Mouse (Mus musculus) erythroblast, adult 5-6 weeks (primary cell): ENCODE data around the gene Ikbkg. TPM values are rescaled to one million over a fixed set of nuclear protein-coding genes. Genes with fewer than 3 reads are reported as not detected.
"Not testable (repeated sequence)": the region's sequence is repeated elsewhere in the genome, so short reads cannot be mapped to it uniquely, and the experiment has no call there.

ENCODE experiments used
- ATAC-seq: replicated peaks from 2 replicates; pipeline ENCODE4 v1.8.0; 2016; ENCODE audit warnings: moderate number of reproducible peaks, mild to moderate bottlenecking, moderate TSS enrichment, inconsistent platforms; ENCODE audit not compliant: poor library complexity, low FRiP score, severe bottlenecking
- total RNA-seq, 2 experiments: library from RNA; stranded (forward) in 1 of 2; stranded (reverse) in 1 of 2; fragments of 150-400 nt in 1 of 2; fragments of 200-764, 138-1000 nt in 1 of 2; gene quantifications; 2 replicates each; pipeline versions ENCODE4 v1.2.3 to v1.2.4; 2015 to 2017; ENCODE audit warnings: low replicate concordance in 2 of 2

The Ikbkg gene
- total RNA-seq (2015; ENCODE audit: low replicate concordance) (5.2 and 14.0 TPM in 2 replicates), total RNA-seq (2017; ENCODE audit: low replicate concordance) (19.8 and 36.4 TPM in 2 replicates)

DNA sequence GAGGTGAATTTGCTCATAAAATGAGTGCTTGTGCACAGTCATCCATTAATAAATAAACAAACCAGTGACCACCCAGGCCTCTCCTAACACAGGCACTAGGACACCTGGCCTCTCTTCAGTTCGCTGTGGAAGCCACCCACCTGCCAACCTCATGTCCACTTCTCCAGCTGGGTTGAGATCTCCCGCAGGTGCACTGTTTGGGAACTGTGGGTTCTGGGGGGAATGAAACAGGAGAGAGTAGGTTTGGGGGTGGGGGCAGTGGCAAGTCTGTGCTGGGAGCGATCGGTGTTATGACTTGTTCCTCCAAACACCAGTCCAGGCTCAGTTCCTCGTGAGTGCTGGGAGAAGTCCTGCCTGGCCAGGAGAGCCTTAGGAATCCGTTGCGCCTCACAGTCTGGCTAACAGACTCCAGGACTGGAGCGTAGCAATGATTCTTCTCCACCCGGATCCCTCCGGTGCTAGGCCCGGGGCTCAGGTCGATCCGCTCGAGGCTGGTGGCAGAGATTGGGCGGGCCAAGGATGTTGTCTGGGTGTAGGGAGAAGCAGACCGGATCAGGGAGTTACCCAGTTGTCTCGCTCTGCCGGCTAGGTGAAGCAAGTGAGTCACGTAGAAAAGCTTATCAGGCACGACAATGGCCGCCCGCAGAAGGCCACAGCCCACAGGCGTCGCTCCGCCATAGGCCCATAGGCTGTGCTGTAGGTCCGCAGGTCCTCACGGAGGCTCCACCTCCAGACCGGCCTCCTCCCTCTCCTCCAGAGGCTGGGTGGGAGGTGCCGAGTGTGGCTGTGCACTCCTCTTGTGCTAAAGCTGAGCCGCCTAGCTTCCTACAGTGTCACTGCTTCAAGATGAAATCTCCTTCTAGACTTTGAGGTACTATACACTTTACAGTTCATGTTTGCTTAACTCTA lies at the start of gene Ikbkg, which contains the start of gene Fam3a:
Gene Ikbkg, plus strand, starts transcription at position 756 of the 909 bp plus-strand sequence.
Gene Fam3a, minus strand, starts transcription at position 738 of the 909 bp plus-strand sequence.
- ATAC-seq: peak; percentile 100

- peak; percentile 60 for ATAC-seq
Observed at GRCm38 (mm10) chrX:74352645-74353466, 40.2 kb upstream of the Ikbkg start.

- ATAC-seq: peak; percentile 99
Observed at GRCm38 (mm10) chrX:74353467-74353770, 39.7 kb upstream of the Ikbkg start, which contains the start of gene Lage3. Gene Lage3 (minus strand): TSS chrX:74353618.

DNA sequence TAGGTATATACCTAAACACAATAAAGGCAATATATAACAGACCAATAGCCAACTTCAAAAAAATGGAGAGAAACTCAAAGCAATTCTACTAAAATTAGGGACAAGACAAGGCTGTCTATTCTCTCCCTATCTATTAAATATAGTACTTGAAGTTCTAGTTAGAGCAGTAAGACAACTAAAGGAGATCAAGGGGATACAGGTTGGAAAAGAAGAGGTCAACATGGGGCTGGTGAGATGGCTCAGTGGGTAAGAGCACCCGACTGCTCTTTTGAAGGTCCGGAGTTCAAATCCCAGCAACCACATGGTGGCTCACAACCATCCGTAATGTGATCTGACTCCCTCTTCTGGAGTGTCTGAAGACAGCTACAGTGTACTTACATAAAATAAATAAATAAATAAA lies 36.0 kb upstream of the Ikbkg start:
- not testable (repeated sequence) for ATAC-seq

GRCm38 (mm10) chrX:74359171-74359570 lies 33.9 kb upstream of the Ikbkg start:
- ATAC-seq: no peak

DNA sequence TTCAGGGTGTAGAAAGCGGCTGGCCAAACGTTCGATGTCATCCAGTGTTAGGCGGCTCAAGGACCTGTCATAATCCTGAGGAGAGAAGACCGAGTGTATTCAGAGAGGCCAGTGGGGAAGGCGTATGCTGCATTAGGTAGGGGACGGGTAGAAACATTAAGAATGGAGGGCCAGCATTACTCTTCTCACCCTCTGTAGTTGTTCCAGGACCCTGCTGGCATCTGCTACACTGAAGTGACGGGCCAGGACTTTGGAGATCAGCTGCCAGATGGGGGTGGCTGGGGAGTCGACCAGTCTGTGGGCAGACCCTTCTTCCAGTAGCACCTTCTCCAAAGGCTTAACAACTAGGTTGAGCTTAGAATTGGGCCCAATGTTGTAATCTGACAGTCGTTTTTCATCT lies 25.6 kb upstream of the Ikbkg start:
- no peak; the same call in 1 of the 2 replicates for ATAC-seq

DNA sequence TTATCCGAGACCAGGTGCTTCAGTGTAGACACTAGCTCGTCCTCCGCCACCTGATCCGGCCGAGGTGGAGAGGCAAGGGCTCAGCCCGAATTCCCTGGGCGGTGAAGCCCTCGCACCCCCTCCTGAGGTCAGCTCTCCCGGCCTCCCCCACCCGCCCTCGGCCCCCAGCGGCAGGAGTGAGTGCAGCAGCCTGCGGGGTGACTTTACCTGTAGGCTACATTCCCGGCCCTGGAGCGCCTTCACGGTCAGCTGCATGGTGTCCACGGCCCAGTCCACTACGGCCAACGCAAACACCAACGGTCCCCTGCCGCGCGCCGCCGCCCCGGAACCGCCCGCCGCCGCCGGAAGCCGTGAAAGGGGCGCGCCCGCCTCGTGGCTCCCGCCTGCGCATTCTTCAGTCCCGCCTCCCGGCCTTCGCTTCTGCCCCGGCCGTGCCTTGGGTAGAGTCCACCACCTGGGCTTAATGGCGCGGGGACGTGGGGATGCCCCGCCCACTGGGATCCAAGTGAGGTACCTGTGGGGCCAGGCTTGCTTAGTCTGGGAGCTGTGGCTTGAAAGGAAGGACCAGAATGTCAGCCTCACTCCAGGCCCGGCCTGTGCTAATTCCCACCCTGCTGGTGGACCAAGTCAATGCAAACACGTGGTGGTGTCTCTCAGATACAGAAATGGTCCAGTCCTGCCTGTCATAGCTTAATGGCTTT lies 24.7 kb upstream of the Ikbkg start:
- peak; percentile 70 for ATAC-seq

- peak; percentile 96 for ATAC-seq
Observed at GRCm38 (mm10) chrX:74372888-74373549, 20.1 kb upstream of the Ikbkg start, which contains the start of the genes Ubl4a and Slc10a3. Gene Ubl4a (minus strand): TSS chrX:74373218. Gene Slc10a3 (minus strand): TSS chrX:74373349.

DNA sequence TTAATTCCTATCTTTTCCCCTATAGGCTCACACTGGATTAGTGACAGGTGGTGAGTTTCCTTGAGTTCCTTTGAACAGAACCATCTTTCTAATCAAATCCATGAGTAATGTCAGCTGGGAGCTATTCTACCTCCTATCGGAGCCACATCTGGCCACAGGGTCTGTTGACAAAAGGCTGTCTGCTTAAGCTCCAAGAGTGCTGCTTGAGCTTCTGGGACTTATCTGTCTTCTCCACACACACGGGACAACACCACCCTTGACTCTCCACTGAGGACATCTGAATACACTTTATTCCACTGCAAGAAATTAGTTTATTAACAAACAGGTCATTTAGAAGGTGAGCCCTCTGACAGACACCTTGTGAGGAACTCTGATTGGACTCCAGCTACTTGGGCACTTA lies 8.6 kb upstream of the Ikbkg start:
- ATAC-seq: peak; percentile 65

DNA sequence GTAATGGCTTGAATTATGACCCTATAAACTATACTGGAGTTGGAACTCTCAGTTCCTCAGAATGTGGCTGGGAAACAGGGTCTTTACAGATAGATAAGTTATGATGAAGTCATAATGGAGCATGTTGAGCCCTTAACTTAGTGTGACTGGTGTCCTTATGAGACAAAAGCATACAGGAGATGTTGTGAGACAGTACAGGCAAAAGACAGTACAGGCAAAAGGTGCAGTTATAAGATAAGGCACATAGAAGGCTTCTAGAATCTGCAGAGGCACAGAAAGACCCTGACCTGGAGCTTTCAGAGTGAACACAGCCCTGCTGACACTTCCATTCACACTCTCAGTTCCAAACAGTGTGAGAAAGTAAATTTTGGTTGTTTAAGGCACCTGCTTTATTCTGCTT lies 4.9 kb upstream of the Ikbkg start:
- no peak for ATAC-seq

DNA sequence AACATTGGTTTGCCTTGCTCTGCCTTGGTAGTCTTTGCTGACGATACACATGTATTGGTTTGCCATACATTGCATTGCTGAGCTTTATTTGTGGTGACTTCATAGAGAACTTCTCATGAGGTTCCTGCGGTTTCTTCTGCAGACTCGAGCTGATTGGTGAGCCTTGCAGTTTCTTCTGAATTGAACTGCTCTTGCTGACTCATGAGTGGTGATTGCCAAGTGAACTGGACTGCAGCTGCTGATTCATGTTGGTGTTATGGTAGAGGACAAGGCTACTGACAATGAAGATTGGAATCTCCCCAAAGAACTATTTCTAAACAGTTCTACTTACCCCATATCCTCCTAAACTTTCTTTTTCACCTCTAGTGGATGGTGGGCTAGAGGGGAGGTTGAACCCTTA lies 7.0 kb downstream of the Ikbkg start:
- ATAC-seq: no peak

GRCm38 (mm10) chrX:74408340-74408739 lies 15.2 kb downstream of the Ikbkg start:
- ATAC-seq: no peak

DNA sequence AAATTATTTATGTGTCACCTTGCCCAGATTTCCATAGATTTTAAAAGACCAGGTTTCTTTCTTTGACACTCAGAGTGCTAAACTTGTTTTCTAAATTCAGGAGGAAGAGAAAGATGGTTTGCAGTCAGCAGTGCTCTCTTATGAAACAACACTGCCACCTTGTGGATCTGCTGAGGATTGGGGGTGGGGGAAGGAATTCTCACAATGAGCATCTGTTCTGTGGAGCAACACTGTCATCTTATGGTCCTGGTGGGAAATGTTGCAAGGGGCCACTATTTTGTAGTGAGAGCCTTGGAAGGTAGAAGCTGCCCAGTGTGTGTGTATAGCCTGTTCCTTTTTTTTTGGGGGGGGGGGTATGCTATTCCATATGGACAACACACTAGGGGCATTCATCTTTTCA lies 20.3 kb downstream of the Ikbkg start:
- peak; percentile 90 for ATAC-seq

GRCm38 (mm10) chrX:74424443-74424842 lies 31.4 kb downstream of the Ikbkg start:
- ATAC-seq: no peak

- peak; percentile 60 for ATAC-seq
Observed at GRCm38 (mm10) chrX:74425195-74425594, 32.1 kb downstream of the Ikbkg start.

DNA sequence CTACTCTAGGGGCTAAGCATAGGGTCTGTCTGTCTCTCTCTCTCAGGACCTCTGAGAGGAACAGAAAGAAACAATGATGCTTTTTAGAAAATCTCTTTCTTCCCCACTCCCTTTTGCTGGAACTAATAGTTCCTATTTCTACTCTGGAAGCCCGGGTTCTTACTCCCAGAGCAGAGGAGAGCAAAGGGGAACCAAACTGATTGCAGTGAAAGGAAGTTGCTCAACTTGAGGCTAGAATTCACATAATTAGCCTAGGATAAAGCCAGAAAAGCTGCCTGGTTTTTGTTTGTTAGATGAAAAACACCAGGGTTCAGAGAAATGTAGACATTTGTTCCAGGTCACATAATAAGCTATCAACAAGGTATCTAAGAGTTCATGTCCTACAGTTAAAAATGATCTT lies 33.2 kb downstream of the Ikbkg start:
- no peak for ATAC-seq

GRCm38 (mm10) chrX:74427116-74427515 lies 34.0 kb downstream of the Ikbkg start:
- no peak for ATAC-seq

GRCm38 (mm10) chrX:74428146-74428825 lies 35.2 kb downstream of the Ikbkg start:
- ATAC-seq: peak; percentile 5; the same call in 1 of the 2 replicates

GRCm38 (mm10) chrX:74428826-74429276 lies 35.8 kb downstream of the Ikbkg start, which contains the start of gene G6pdx:
Gene G6pdx (minus strand): TSS chrX:74429194.
- ATAC-seq: peak; percentile 84
